ENCODE assay signal across 24 mouse cellular contexts in genomic region chr16:95967455-95967854, GRCm38 (mm10).
"Had no signal": no experiment of that assay in that cellular context is flagged by ENCODE, and none has a peak within 500 bp of the region (broad histone marks: within the 10 kb centered on the region; RNA-seq: fewer than 3 reads in every experiment).

No protein-coding gene starts in this region.

- DNase-seq: gastrocnemius, postnatal 14 days; gastrocnemius, postnatal 36 days; heart, adult 11 months; heart, adult 2 months; heart, postnatal 14 days; heart, postnatal 36 days; kidney, adult 11 months; kidney, adult 2 months; kidney, adult 9 months; kidney, postnatal 14 days; kidney, postnatal 36 days; layer of hippocampus, adult 9-11 months; layer of hippocampus, postnatal 36 days; liver had no signal

- H3K4me3 ChIP-seq: heart, adult 2 months; heart, embryonic 13.5 days; heart, embryonic 15.5 days; hindbrain, embryonic 13.5 days; hindbrain, embryonic 15.5 days; kidney, embryonic 15.5 days; left cerebral cortex, adult 2 months; limb, embryonic 10.5 days; limb, embryonic 12.5 days had no signal

- H3K36me3 ChIP-seq: heart, embryonic 13.5 days; heart, embryonic 15.5 days; hindbrain, embryonic 13.5 days; hindbrain, embryonic 15.5 days; kidney, embryonic 15.5 days; limb, embryonic 10.5 days; limb, embryonic 12.5 days had no signal

- H3K9me3 ChIP-seq: heart, embryonic 13.5 days; heart, embryonic 15.5 days; hindbrain, embryonic 13.5 days; hindbrain, embryonic 15.5 days; kidney, embryonic 15.5 days; limb, embryonic 10.5 days; limb, embryonic 12.5 days had no signal

- H3K4me1 ChIP-seq: hindbrain, embryonic 13.5 days; hindbrain, embryonic 15.5 days; kidney, embryonic 15.5 days had no signal

- ATAC-seq: hindbrain, postnatal 0 days; intestine, embryonic 16.5 days had no signal

- H3K27me3 ChIP-seq: heart, embryonic 13.5 days; heart, embryonic 15.5 days; hindbrain, embryonic 13.5 days; hindbrain, embryonic 15.5 days; kidney, embryonic 15.5 days; limb, embryonic 12.5 days had no signal
